Mouse (Mus musculus) bone marrow, adult 2 months (tissue): ENCODE measurements at regions not wholly inside any gene's neighbourhood (a gene's known extent, or its start where the extent isn't known, plus 50 kb on each side); places are given as distances from the start of the nearest gene placed in this dataset.

ENCODE experiments used
- CTCF ChIP-seq: fragments of 200-500 bp; IDR thresholded peaks from 2 replicates; pipeline ENCODE4 v1.5.1; 2011; ENCODE audit warnings: low read length, control low read depth; ENCODE audit not compliant: control insufficient read depth, insufficient read depth
- POLR2A ChIP-seq: fragments of 200-500 bp; IDR thresholded peaks from 2 replicates; pipeline ENCODE4 v1.6.1; 2011; ENCODE audit warnings: low read depth, mild to moderate bottlenecking, control low read depth, low read length, borderline replicate concordance; ENCODE audit not compliant: control insufficient read depth

- no peak for TF ChIP-seq POLR2A
- no peak for TF ChIP-seq CTCF
These were observed 556.7 kb upstream of the Adgrl2 start for GRCm38 (mm10) chr3:149547045-149547444.
